In genomic region chr10:94584851-94585359, GRCm38 (mm10) we compare ENCODE assay signal across 9 mouse cellular contexts.
DNase-seq lines count a peak whose midpoint lies in the region; ATAC-seq and TF ChIP-seq lines count a peak whose summit lies in the region.
"Had no signal": no experiment of that assay in that cellular context is flagged by ENCODE, and none has a peak within 500 bp of the region (broad histone marks: within the 10 kb centered on the region; RNA-seq: fewer than 3 reads in every experiment).

No protein-coding gene starts in this region.

- WGBS in lung, embryonic 14.5 days: 40% methylated on average over 17 of the region's 17 CpGs
- 41% methylated on average over 17 of the region's 17 CpGs for WGBS in lung, postnatal 0 days
- WGBS in forebrain, postnatal 0 days: 9% methylated on average over 17 of the region's 17 CpGs

- H3K36me3 ChIP-seq in lung, embryonic 14.5 days (ENCODE audit: insufficient read depth): no peaks in the 10 kb centered on the region
- H3K36me3 ChIP-seq in lung, postnatal 0 days (ENCODE audit: insufficient read depth, low read length): no peaks in the 10 kb centered on the region
- no peaks in the 10 kb centered on the region for H3K36me3 ChIP-seq in forebrain, postnatal 0 days (ENCODE audit: insufficient read depth)

- no peaks in the 10 kb centered on the region for H3K27me3 ChIP-seq in lung, embryonic 14.5 days (ENCODE audit: insufficient read depth, low read length)
- no peaks in the 10 kb centered on the region for H3K27me3 ChIP-seq in lung, postnatal 0 days (replicated peaks; ENCODE audit: insufficient read depth, low read length)
- H3K27me3 ChIP-seq in forebrain, postnatal 0 days (ENCODE audit: insufficient read depth, low read length): no peaks in the 10 kb centered on the region
- H3K27me3 ChIP-seq: limb, embryonic 15.5 days had no signal

- no peak overlapping the region for H3K27ac ChIP-seq in lung, embryonic 14.5 days (ENCODE audit: low read depth)
- H3K27ac ChIP-seq in lung, postnatal 0 days (ENCODE audit: low read length): no peak overlapping the region
- peak overlapping the region; percentile 74 for H3K27ac ChIP-seq in forebrain, postnatal 0 days (ENCODE audit: low read depth, low read length)
- H3K27ac ChIP-seq: limb, embryonic 15.5 days had no signal

- no peak for TF ChIP-seq CTCF in lung, embryonic 14.5 days (IDR thresholded peaks at IDR 0.05; ENCODE audit: low read depth)
- TF ChIP-seq CTCF in lung, postnatal 0 days (IDR thresholded peaks at IDR 0.05): no peak
- no peak for TF ChIP-seq CTCF in forebrain, postnatal 0 days (IDR thresholded peaks at IDR 0.05; ENCODE audit: low read depth)

- H3K4me3 ChIP-seq in lung, embryonic 14.5 days (ENCODE audit: low read depth, low read length): no peak overlapping the region
- H3K4me3 ChIP-seq in lung, postnatal 0 days (ENCODE audit: low read depth, low read length): no peak overlapping the region
- no peak overlapping the region; the same call in 1 of the 2 replicates for H3K4me3 ChIP-seq in forebrain, postnatal 0 days (ENCODE audit: low read depth, low read length)
- H3K4me3 ChIP-seq: limb, embryonic 15.5 days had no signal

- TF ChIP-seq EP300 in lung, postnatal 0 days (IDR thresholded peaks at IDR 0.05): no peak

- H3K9ac ChIP-seq in lung, embryonic 14.5 days: no peak overlapping the region
- H3K9ac ChIP-seq in lung, postnatal 0 days (replicated peaks; ENCODE audit: low read depth): no peak overlapping the region
- H3K9ac ChIP-seq in forebrain, postnatal 0 days: no peak overlapping the region
- H3K9ac ChIP-seq: limb, embryonic 15.5 days had no signal

- peak; percentile 26 for DNase-seq in lung, embryonic 14.5 days
- DNase-seq in lung, postnatal 0 days (ENCODE audit: low spot score): no peak
- peak; percentile 74 for DNase-seq in forebrain, postnatal 0 days
- DNase-seq in layer of hippocampus, adult 8-10 months (ENCODE audit: low spot score in 2 of 2): peak; percentile 37 to 50
- peak; percentile 45 for DNase-seq in retina, embryonic 14.5 days (ENCODE audit: low spot score)
- no peak for DNase-seq in lung, adult 18-20 months
- no peak for DNase-seq in lung, postnatal 4 days
- DNase-seq in MN1 (ENCODE audit: low spot score): no peak

- no peaks in the 10 kb centered on the region for H3K4me1 ChIP-seq in lung, embryonic 14.5 days (ENCODE audit: insufficient read depth)
- H3K4me1 ChIP-seq in lung, postnatal 0 days (ENCODE audit: insufficient read depth, low read depth, low read length): 0 out of 2 replicates have a peak, but pooled peaks cover 2% of the 10 kb centered on the region
- H3K4me1 ChIP-seq in forebrain, postnatal 0 days (ENCODE audit: insufficient read depth): peaks cover 5% of the 10 kb centered on the region

- no peak overlapping the region for H3K4me2 ChIP-seq in lung, embryonic 14.5 days
- no peak overlapping the region for H3K4me2 ChIP-seq in lung, postnatal 0 days (replicated peaks; ENCODE audit: low read depth, low read length)
- peak overlapping the region; percentile 38 for H3K4me2 ChIP-seq in forebrain, postnatal 0 days (ENCODE audit: low read depth)
- H3K4me2 ChIP-seq: limb, embryonic 15.5 days had no signal

- peak; percentile 21; the same call in 1 of the 2 replicates for ATAC-seq in lung, embryonic 14.5 days (ENCODE audit: insufficient read depth)
- ATAC-seq in lung, postnatal 0 days: no peak
- peak; percentile 88 for ATAC-seq in forebrain, postnatal 0 days

- no peaks in the 10 kb centered on the region for H3K9me3 ChIP-seq in lung, embryonic 14.5 days (ENCODE audit: low read depth, low read length)
- no peaks in the 10 kb centered on the region for H3K9me3 ChIP-seq in lung, postnatal 0 days (ENCODE audit: low read length)
- H3K9me3 ChIP-seq in forebrain, postnatal 0 days (ENCODE audit: low read length): no peaks in the 10 kb centered on the region
- H3K9me3 ChIP-seq: limb, embryonic 15.5 days had no signal

Comparison
In these comparisons a context has a peak if more than half of its experiments do, and no peak if none do; other contexts are left out.
1. DNase-seq: peak in lung, embryonic 14.5 days (single experiment), forebrain, postnatal 0 days (single experiment), layer of hippocampus, adult 8-10 months (2 of 2) and retina, embryonic 14.5 days (single experiment); none in lung, postnatal 0 days (single experiment), lung, adult 18-20 months (0 of 2), lung, postnatal 4 days (0 of 2) and MN1 (single experiment).